Mouse (Mus musculus) C2C12 (cell line): ENCODE measurements around the gene Ano10.

Experiments
- CEBPB ChIP-seq: IDR thresholded peaks from one replicate; pipeline ENCODE4 v1.6.1; 2011; ENCODE audit warnings: low read depth, mild to moderate bottlenecking, control low read depth, moderate library complexity
- CTCF ChIP-seq: IDR thresholded peaks from one replicate; pipeline ENCODE4 v1.5.1; 2011; ENCODE audit not compliant: control insufficient read depth, insufficient read depth, insufficient read length
- MAX ChIP-seq: IDR thresholded peaks from one replicate; pipeline ENCODE4 v1.6.1; 2011; ENCODE audit warnings: mild to moderate bottlenecking, control low read depth
- MYOD1 ChIP-seq: IDR thresholded peaks from one replicate; pipeline ENCODE4 v1.6.1; 2011; ENCODE audit warnings: low read depth; ENCODE audit not compliant: control insufficient read depth, insufficient read length
- MYOG ChIP-seq: IDR thresholded peaks from one replicate; pipeline ENCODE4 v1.6.1; 2011; ENCODE audit not compliant: control insufficient read depth, insufficient read length; ENCODE audit errors: extremely low read depth
- USF1 ChIP-seq: IDR thresholded peaks from one replicate; pipeline ENCODE4 v1.6.1; 2011; ENCODE audit warnings: low read depth, mild to moderate bottlenecking, control low read depth, moderate library complexity

GRCm38 (mm10) chr9:122276665-122277064, 17.6 kb downstream of the Ano10 start:
- no peak for TF ChIP-seq CTCF
- TF ChIP-seq MYOG, result no peak
- no peak for TF ChIP-seq MAX
- peak; percentile 49 for TF ChIP-seq MYOD1
- no peak for TF ChIP-seq CEBPB
- no peak for TF ChIP-seq USF1
